Mouse (Mus musculus) brain, embryonic 18.5 days (tissue): ENCODE results near the gene Cse1l.

Experiments
- DNase-seq: peaks from one replicate; pipeline ENCODE4 v3.0.0-alpha.2; 2012; ENCODE audit warnings: low read depth, low spot score

Gene Cse1l

GRCm38 (mm10) chr2:166974177-166974872 is 68.5 kb downstream of the Cse1l start:
- no peak for DNase-seq

GRCm38 (mm10) chr2:166976356-166976755 is 70.5 kb downstream of the Cse1l start:
- no peak for DNase-seq

DNA sequence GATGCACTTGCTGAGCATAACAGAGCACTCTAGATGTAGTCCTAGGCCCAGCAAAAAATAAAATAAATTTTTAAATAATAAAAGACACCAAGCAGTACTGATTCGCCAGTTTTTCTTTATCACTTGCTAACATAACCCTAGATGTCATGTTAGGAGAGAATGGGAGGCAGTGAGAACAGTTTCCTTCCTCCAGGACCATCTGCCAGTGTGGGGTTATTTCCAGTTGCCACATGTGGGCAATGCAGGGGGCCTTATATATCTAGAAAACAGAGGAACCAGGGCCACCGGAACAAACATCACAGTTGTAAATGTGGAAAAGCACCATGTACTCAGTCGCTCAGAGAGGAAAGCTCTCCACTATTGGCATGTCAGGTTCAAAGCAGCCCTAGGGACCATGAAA is 71.7 kb downstream of the Cse1l start:
- no peak for DNase-seq

DNA sequence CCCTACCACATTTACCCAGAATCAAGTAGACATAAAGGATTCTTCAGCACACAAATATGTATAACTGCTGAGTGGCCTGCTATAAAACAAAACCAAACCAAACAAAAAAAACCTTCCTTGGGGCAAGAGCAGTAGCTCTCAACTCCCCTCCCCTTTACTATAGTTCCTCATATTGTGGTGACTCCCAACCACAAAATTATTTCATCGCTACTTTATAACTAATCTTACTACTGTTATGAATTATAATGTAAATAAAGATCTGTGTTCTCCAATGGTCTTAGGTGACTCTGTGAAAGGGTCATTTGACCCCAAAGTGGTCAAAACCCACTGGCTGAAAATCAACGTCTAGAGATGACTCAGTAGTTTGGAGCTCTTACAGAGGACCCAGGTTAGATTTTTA is 74.3 kb downstream of the Cse1l start:
- DNase-seq: no peak

DNA sequence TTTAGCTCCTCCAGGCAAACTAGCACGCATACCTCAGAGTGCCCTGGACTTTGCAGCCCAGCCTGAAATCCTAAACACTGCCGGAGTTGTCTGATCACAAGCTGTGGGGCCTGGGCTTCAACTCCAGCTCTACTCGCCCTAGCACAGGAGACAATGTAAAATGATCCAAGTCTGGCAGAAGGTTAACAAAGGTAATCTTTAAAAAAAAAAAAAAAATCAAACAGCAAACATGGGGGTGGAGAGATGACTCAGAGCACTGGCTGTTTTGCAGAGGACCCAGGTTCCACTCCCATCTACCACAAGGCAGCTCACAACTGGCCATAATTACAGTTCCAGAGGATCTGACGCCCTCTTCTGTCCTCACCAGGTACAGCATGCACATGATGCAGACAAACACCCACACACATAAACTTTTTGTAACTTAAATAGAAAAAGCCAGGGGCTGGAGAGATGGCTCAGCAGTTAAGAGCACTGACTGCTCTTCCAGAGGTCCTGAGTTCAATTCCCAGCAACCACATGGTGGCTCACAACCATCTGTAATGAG is 77.6 kb downstream of the Cse1l start:
- DNase-seq: no peak

DNA sequence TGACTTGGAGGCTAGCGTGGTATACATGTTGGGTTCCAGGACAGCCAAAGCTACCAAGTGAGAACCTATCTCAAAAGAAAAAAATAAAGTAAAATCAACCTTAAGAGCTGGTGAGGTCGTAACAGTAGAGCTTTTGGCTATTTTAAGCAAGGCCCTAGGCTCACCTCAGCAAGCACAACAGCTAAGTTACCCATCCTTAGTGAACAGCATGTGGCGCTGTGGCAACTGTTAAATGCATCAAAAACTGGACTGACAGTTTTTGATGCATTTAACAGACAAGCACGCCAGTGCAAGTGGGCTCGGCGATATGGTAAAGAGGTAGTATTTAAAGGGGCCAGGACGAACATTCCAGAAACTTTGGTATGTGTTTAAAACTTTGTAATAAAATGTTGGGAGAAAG is 85.0 kb downstream of the Cse1l start:
- DNase-seq: no peak

DNA sequence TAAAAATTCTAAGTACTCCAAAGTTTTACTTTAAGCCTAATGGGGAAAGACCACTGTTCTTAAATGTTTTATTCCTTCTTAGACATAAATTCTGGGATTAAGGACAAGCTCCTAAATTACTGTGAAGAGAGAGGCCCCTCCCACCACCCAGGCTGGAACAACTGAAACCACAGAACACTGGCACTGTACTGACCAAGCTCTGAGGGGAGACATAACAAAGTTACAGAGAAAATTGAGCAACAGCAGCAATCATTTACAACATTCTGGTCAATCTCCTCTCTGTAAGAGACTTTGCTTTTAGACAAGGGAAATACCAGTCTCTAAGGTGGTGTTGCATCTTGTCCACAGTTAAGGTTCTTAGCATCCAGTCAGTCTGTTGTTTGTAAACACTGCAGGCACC is 86.1 kb downstream of the Cse1l start:
- DNase-seq: no peak

- no peak for DNase-seq
Measured at GRCm38 (mm10) chr2:166995021-166995795, 89.4 kb downstream of the Cse1l start.
